Mouse (Mus musculus) stomach, postnatal 0 days (tissue): ENCODE results near the gene Prkce.

Experiments
- CTCF ChIP-seq: IDR thresholded peaks from 2 replicates; pipeline ENCODE4 v1.5.1; 2016; ENCODE audit warnings: antibody characterized with exemption, low read depth, mild to moderate bottlenecking, moderate library complexity
- EP300 ChIP-seq: optimal IDR thresholded peaks from 2 replicates; pipeline ENCODE3; 2016; ENCODE audit warnings: antibody characterized with exemption

- TF ChIP-seq CTCF (no peak), EP300 (no peak)
These were observed 1.5 kb downstream of the Prkce start for GRCm38 (mm10) chr17:86169092-86169491.
